Mouse (Mus musculus) MEL (cell line): ENCODE measurements around the gene Creb5. TPM values are rescaled to one million over a fixed set of nuclear protein-coding genes. Genes with fewer than 3 reads are reported as not detected.

ENCODE experiments used
- DNase-seq: peaks from one replicate; pipeline ENCODE4 v3.0.0; 2011; ENCODE audit warnings: low read depth, low spot score
- H3K27ac ChIP-seq: 2 replicates; pipeline ENCODE4 v1.5.1; 2012; ENCODE audit warnings: low read depth, mild to moderate bottlenecking, control low read depth, low read length, moderate library complexity; ENCODE audit not compliant: control insufficient read depth
- H3K27me3 ChIP-seq, 2 experiments: fragments of 150-350 bp in 1 of 2; sonication (generic) in 1 of 2; 2 replicates each; pipeline ENCODE4 v1.6.1; 2012; ENCODE audit warnings: low read length in 2 of 2, mild to moderate bottlenecking in 2 of 2, improper control_type of control experiment in 1 of 2, moderate library complexity in 1 of 2; ENCODE audit not compliant: insufficient read depth in 2 of 2, control insufficient read depth in 1 of 2
- H3K36me3 ChIP-seq, 2 experiments: 2 replicates each; pipeline ENCODE4 v1.6.1; 2012 to 2014; ENCODE audit warnings: low read length in 2 of 2, improper control_type of control experiment in 1 of 2, inconsistent platforms in 1 of 2, mild to moderate bottlenecking in 1 of 2; ENCODE audit not compliant: insufficient read depth in 2 of 2, control insufficient read depth in 1 of 2
- H3K4me1 ChIP-seq, 2 experiments: fragments of 150-350 bp in 1 of 2; sonication (generic) in 1 of 2; 2 replicates each; pipeline ENCODE4 v1.6.1; 2012; ENCODE audit warnings: low read length in 2 of 2, improper control_type of control experiment in 1 of 2, mild to moderate bottlenecking in 1 of 2; ENCODE audit not compliant: insufficient read depth in 2 of 2, control insufficient read depth in 1 of 2
- H3K4me3 ChIP-seq, 2 experiments: fragments of 150-350 bp in 1 of 2; sonication (generic) in 1 of 2; 2 replicates each; pipeline ENCODE4 v1.5.1; 2012; ENCODE audit warnings: low read depth in 2 of 2, low read length in 2 of 2, mild to moderate bottlenecking in 2 of 2, moderate library complexity in 2 of 2, control low read depth in 1 of 2, improper control_type of control experiment in 1 of 2; ENCODE audit not compliant: control insufficient read depth in 1 of 2, insufficient read depth in 1 of 2
- H3K79me2 ChIP-seq: 2 replicates; pipeline ENCODE4 v1.6.1; 2012; ENCODE audit warnings: mild to moderate bottlenecking, low read length, moderate library complexity; ENCODE audit not compliant: control insufficient read depth, poor library complexity, insufficient read depth
- H3K9ac ChIP-seq: 2 replicates; pipeline ENCODE4 v1.6.1; 2012; ENCODE audit warnings: low read depth, mild to moderate bottlenecking, control low read depth, low read length, moderate library complexity; ENCODE audit not compliant: control insufficient read depth, poor library complexity, severe bottlenecking
- H3K9me3 ChIP-seq: fragments of 150-350 bp; sonication (generic); replicated peaks from 2 replicates; pipeline ENCODE4 v1.6.1; 2012; ENCODE audit warnings: mild to moderate bottlenecking, low read length, improper control_type of control experiment, moderate library complexity; ENCODE audit not compliant: insufficient read depth
- CTCF ChIP-seq, 3 experiments: IDR thresholded peaks in 2 of 3; conservative IDR thresholded peaks in 1 of 3; 2 replicates each; pipeline ENCODE4 v1.5.1; 2011 to 2012; ENCODE audit warnings: low read length in 3 of 3, low read depth in 2 of 3, mild to moderate bottlenecking in 2 of 3, improper control_type of control experiment in 1 of 3, inconsistent platforms in 1 of 3, mixed read lengths in 1 of 3, moderate library complexity in 1 of 3; ENCODE audit not compliant: control insufficient read depth in 1 of 3, insufficient read depth in 1 of 3, poor library complexity in 1 of 3, severe bottlenecking in 1 of 3
- E2F4 ChIP-seq: IDR thresholded peaks from 2 replicates; pipeline ENCODE4 v1.6.1; 2011; ENCODE audit warnings: low read depth, low read length, improper control_type of control experiment, borderline replicate concordance
- EP300 ChIP-seq, 2 experiments: IDR thresholded peaks; 2 replicates each; pipeline ENCODE4 v1.6.1; 2011; ENCODE audit warnings: improper control_type of control experiment in 2 of 2, low read length in 2 of 2, low read depth in 1 of 2, mild to moderate bottlenecking in 1 of 2
- HCFC1 ChIP-seq: IDR thresholded peaks from 2 replicates; pipeline ENCODE4 v1.6.1; 2012; ENCODE audit warnings: low read depth, mild to moderate bottlenecking, inconsistent platforms, low read length, improper control_type of control experiment, moderate library complexity
- JUND ChIP-seq: IDR thresholded peaks from 2 replicates; pipeline ENCODE4 v1.6.1; 2011; ENCODE audit warnings: low read depth, mild to moderate bottlenecking, improper control_type of control experiment, low read length
- KAT2A ChIP-seq: conservative IDR thresholded peaks from 2 replicates; pipeline ENCODE4 v1.6.1; 2012; ENCODE audit warnings: low read depth, low read length, improper control_type of control experiment, inconsistent platforms
- MAX ChIP-seq: IDR thresholded peaks from 2 replicates; pipeline ENCODE4 v1.6.1; 2011; ENCODE audit warnings: low read length, improper control_type of control experiment
- MAZ ChIP-seq: IDR thresholded peaks from 2 replicates; pipeline ENCODE4 v1.6.1; 2012; ENCODE audit warnings: low read depth, mild to moderate bottlenecking, inconsistent platforms, low read length, improper control_type of control experiment
- MEF2A ChIP-seq: IDR thresholded peaks from 2 replicates; pipeline ENCODE4 v1.6.1; 2014; ENCODE audit warnings: low read depth, mild to moderate bottlenecking, inconsistent platforms, low read length, improper control_type of control experiment; ENCODE audit not compliant: poor library complexity, insufficient replicate concordance, severe bottlenecking; ENCODE audit errors: extremely low read depth
- MXI1 ChIP-seq: IDR thresholded peaks from 2 replicates; pipeline ENCODE4 v1.6.1; 2011; ENCODE audit warnings: mild to moderate bottlenecking, low read depth, low read length, improper control_type of control experiment
- NRF1 ChIP-seq: IDR thresholded peaks from 2 replicates; pipeline ENCODE4 v1.6.1; 2014; ENCODE audit warnings: low read depth, mild to moderate bottlenecking, inconsistent platforms, low read length, improper control_type of control experiment, moderate library complexity; ENCODE audit not compliant: poor library complexity, insufficient read depth, severe bottlenecking
- POLR2A ChIP-seq, 2 experiments: IDR thresholded peaks; 2 replicates each; pipeline ENCODE4 v1.6.1; 2011 to 2012; ENCODE audit warnings: low read length in 2 of 2, mild to moderate bottlenecking in 2 of 2, control low read depth in 1 of 2, improper control_type of control experiment in 1 of 2, low read depth in 1 of 2, moderate library complexity in 1 of 2; ENCODE audit not compliant: control insufficient read depth in 1 of 2, insufficient read depth in 1 of 2, poor library complexity in 1 of 2
- POLR2AphosphoS2 ChIP-seq: IDR thresholded peaks from 2 replicates; pipeline ENCODE4 v1.6.1; 2011; ENCODE audit warnings: low read length, improper control_type of control experiment
- RCOR1 ChIP-seq: IDR thresholded peaks from 2 replicates; pipeline ENCODE4 v1.6.1; 2012; ENCODE audit warnings: low read depth, mild to moderate bottlenecking, inconsistent platforms, low read length, improper control_type of control experiment
- SIN3A ChIP-seq: IDR thresholded peaks from 2 replicates; pipeline ENCODE4 v1.6.1; 2012; ENCODE audit warnings: low read length, improper control_type of control experiment, inconsistent platforms
- TCF12 ChIP-seq: IDR thresholded peaks from 2 replicates; pipeline ENCODE4 v1.6.1; 2014; ENCODE audit warnings: low read depth, mild to moderate bottlenecking, inconsistent platforms, low read length, improper control_type of control experiment, moderate library complexity
- UBTF ChIP-seq: IDR thresholded peaks from 2 replicates; pipeline ENCODE4 v1.6.1; 2012; ENCODE audit warnings: low read depth, mild to moderate bottlenecking, inconsistent platforms, low read length, improper control_type of control experiment, moderate library complexity, borderline replicate concordance; ENCODE audit not compliant: insufficient read depth
- USF2 ChIP-seq, 2 experiments: IDR thresholded peaks; 2 replicates each; pipeline ENCODE4 v1.6.1; 2011 to 2012; ENCODE audit warnings: improper control_type of control experiment in 2 of 2, low read length in 2 of 2, borderline replicate concordance in 1 of 2, inconsistent platforms in 1 of 2, low read depth in 1 of 2, mild to moderate bottlenecking in 1 of 2; ENCODE audit not compliant: insufficient read depth in 1 of 2
- ZC3H11A ChIP-seq: IDR thresholded peaks from 2 replicates; pipeline ENCODE4 v1.6.1; 2012; ENCODE audit warnings: low read depth, mild to moderate bottlenecking, inconsistent platforms, low read length, improper control_type of control experiment
- ZKSCAN1 ChIP-seq: IDR thresholded peaks from 2 replicates; pipeline ENCODE4 v1.6.1; 2012; ENCODE audit warnings: low read depth, mild to moderate bottlenecking, inconsistent platforms, low read length, improper control_type of control experiment, moderate library complexity
- polyA plus RNA-seq, 2 experiments: library from polyadenylated mRNA; stranded (reverse) in 1 of 2; unstranded in 1 of 2; fragments of >175 nt in 1 of 2; fragments of >200 nt in 1 of 2; gene quantifications; 2 replicates each; pipeline versions ENCODE4 v1.2.1 to v1.2.4; 2012; ENCODE audit warnings: low replicate concordance in 2 of 2, low read depth in 1 of 2; ENCODE audit not compliant: insufficient read length in 2 of 2, insufficient read depth in 1 of 2, missing spikeins in 1 of 2
- total RNA-seq: library from RNA; depleted of rRNA; stranded (reverse); fragments of 300-350 nt; gene quantifications from 2 replicates; pipeline ENCODE4 v1.2.3, GENCODE M21; 2012

Gene Creb5
- total and polyA plus RNA-seq, 3 experiments = not detected

DNA sequence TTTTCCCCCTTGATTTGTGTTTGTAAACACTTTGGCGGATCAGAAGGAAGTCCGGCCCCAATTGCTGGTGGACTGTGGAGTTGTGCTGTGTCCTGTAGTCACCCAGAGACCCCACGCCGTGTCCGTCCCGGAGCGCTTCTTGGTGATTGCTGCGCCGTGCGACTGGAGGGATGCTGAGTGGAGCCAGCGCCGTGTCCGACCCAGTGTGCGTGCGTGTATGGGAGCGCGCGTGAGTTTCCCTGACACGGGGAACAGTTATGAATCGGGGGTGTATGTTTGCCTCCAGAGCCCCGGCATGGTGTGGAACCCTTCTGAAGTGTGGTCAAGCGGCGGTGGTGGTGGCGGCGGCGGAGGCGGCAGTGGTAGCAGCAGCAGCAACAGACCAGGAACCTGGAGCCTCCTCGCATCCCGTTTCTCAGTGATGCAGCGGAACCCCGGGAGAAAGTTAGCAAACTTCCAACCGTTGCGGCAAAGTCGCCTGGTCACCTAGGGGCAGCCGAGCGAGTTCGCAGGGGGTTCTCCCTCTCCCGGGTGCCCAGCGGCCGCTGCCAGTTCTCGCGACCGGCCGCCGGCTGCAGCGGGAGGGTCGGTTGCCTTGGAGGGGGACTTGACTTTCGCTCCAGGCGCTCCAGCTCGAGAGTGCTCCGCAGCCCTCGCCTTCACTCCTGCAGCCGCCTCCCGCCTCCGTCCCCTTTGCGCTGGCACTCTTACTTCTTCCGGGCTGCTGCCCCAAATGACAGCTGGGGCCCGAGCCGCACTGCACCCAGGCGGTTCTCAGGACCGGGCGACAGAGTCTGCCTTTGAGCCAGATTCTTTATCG is 702 bp downstream of the Creb5 start:
- Histone ChIP-seq H3K4me1 (no peaks in the 10 kb centered on the region), H3K27me3 (no peaks in the 10 kb centered on the region), H3K9me3 (no peaks in the 10 kb centered on the region), H3K9ac (no peak overlapping the region), H3K36me3 (no peaks in the 10 kb centered on the region), H3K4me3 (no peak overlapping the region)
- no peak for DNase-seq
- TF ChIP-seq EP300 (IDR thresholded peaks at IDR 0.05; ENCODE audit: low read depth in 1 of 2, low read length in 2 of 2) (no peak), NRF1 (no peak), HCFC1 (no peak), POLR2AphosphoS2 (no peak), MXI1 (no peak)
- TF ChIP-seq, all 39 proteins: peak for 0
- Histone ChIP-seq H3K79me2 (no peaks in the 10 kb centered on the region), H3K27ac (no peak overlapping the region)

- Histone ChIP-seq H3K4me1 (no peaks in the 10 kb centered on the region), H3K79me2 (no peaks in the 10 kb centered on the region), H3K9me3 (no peaks in the 10 kb centered on the region), H3K9ac (no peak overlapping the region), H3K4me3 (no peak overlapping the region), H3K27me3 (no peaks in the 10 kb centered on the region), H3K27ac (no peak overlapping the region), H3K36me3 (no peaks in the 10 kb centered on the region)
- no peak for DNase-seq
- TF ChIP-seq MAZ (no peak), TCF12 (no peak), USF2 (IDR thresholded peaks at IDR 0.05; ENCODE audit: borderline replicate concordance in 1 of 2, insufficient read depth in 1 of 2, low read depth in 1 of 2, low read length in 2 of 2) (no peak), SIN3A (no peak), KAT2A (no peak), MAX (no peak), NRF1 (no peak), E2F4 (no peak), ZKSCAN1 (no peak), POLR2A (IDR thresholded peaks at IDR 0.05; ENCODE audit: control insufficient read depth in 1 of 2, insufficient read depth in 1 of 2, low read depth in 1 of 2, low read length in 2 of 2, poor library complexity in 1 of 2) (no peak), MEF2A (no peak), UBTF (no peak), JUND (no peak), RCOR1 (no peak), CTCF (IDR thresholded peaks at IDR 0.05 in 2 of 3, conservative IDR thresholded peaks at IDR 0.05 in 1 of 3; ENCODE audit: control insufficient read depth in 1 of 3, insufficient read depth in 1 of 3, low read depth in 2 of 3, low read length in 3 of 3, poor library complexity in 1 of 3, severe bottlenecking in 1 of 3) (no peak), ZC3H11A (no peak)
Observed at GRCm38 (mm10) chr6:53288584-53289558, 1.8 kb downstream of the Creb5 start.
